Mouse (Mus musculus) testis, adult 2 months (tissue): ENCODE data around the gene Cpsf4. TPM values are rescaled to one million over a fixed set of nuclear protein-coding genes. Genes with fewer than 3 reads are reported as not detected.
"Not testable (repeated sequence)": the region's sequence is repeated elsewhere in the genome, so short reads cannot be mapped to it uniquely, and the experiment has no call there.

ENCODE experiments used
- H3K27ac ChIP-seq: fragments of 200-500 bp; 2 replicates; pipeline ENCODE4 v1.5.1; 2012; ENCODE audit warnings: low read depth, low read length; ENCODE audit not compliant: control insufficient read depth, insufficient read depth
- H3K27me3 ChIP-seq: fragments of 200-500 bp; 2 replicates; pipeline ENCODE4 v1.6.1; 2012; ENCODE audit warnings: mild to moderate bottlenecking, low read length, moderate library complexity; ENCODE audit not compliant: control insufficient read depth, insufficient read depth
- H3K36me3 ChIP-seq: fragments of 200-500 bp; 2 replicates; pipeline ENCODE4 v1.6.1; 2012; ENCODE audit warnings: mild to moderate bottlenecking, low read length; ENCODE audit not compliant: control insufficient read depth, insufficient read depth
- H3K4me1 ChIP-seq: fragments of 200-500 bp; 2 replicates; pipeline ENCODE4 v1.6.1; 2012; ENCODE audit warnings: low read length; ENCODE audit not compliant: control insufficient read depth, insufficient read depth
- H3K4me3 ChIP-seq: fragments of 200-500 bp; 2 replicates; pipeline ENCODE4 v1.5.1; 2012; ENCODE audit warnings: low read depth, mild to moderate bottlenecking, low read length, moderate library complexity, mixed read lengths; ENCODE audit not compliant: control insufficient read depth
- CTCF ChIP-seq: fragments of 200-500 bp; IDR thresholded peaks from 2 replicates; pipeline ENCODE4 v1.5.1; 2012; ENCODE audit warnings: low read depth, mild to moderate bottlenecking, inconsistent platforms, low read length, moderate library complexity; ENCODE audit not compliant: control insufficient read depth, insufficient read depth, insufficient replicate concordance
- POLR2A ChIP-seq: fragments of 200-500 bp; IDR thresholded peaks from 2 replicates; pipeline ENCODE4 v1.6.1; 2012; ENCODE audit warnings: low read depth, mild to moderate bottlenecking, inconsistent platforms, low read length, moderate library complexity; ENCODE audit not compliant: control insufficient read depth
- polyA plus RNA-seq: library from polyadenylated mRNA; depleted of rRNA; stranded (reverse); fragments of >200 nt; gene quantifications from 2 replicates; pipeline ENCODE4 v1.2.3, GENCODE M21; 2012

Cpsf4 gene
- polyA plus RNA-seq, 1 experiment: 23.0 TPM

DNA sequence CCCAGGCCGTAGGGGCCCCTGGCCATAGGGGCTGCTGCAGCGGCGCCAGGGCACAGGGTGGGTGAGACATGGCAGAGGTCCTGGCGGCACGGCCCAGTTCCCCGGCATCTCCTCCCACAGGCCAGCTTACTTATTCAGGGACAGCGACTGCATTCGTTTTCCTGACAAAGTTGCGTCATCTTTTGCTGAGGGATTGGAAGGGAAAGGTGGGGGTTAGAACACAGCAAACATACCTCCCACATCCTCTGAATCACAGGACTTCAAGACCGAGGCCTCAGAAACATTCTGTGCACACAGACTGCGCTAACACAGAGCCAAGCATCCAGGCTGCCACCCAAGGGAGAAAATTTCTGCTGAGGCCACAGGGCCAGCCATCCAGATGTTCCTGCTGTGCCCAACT, 36.8 kb upstream of the Cpsf4 start:
- peaks cover 5% of the 10 kb centered on the region for H3K4me1 ChIP-seq
- TF ChIP-seq CTCF (no peak), POLR2A (no peak)
- no peak overlapping the region for H3K4me3 ChIP-seq
- H3K36me3 ChIP-seq: peaks cover 8% of the 10 kb centered on the region
- no peaks in the 10 kb centered on the region for H3K27me3 ChIP-seq
- H3K27ac ChIP-seq: no peak overlapping the region; the same call in 1 of the 2 replicates

DNA sequence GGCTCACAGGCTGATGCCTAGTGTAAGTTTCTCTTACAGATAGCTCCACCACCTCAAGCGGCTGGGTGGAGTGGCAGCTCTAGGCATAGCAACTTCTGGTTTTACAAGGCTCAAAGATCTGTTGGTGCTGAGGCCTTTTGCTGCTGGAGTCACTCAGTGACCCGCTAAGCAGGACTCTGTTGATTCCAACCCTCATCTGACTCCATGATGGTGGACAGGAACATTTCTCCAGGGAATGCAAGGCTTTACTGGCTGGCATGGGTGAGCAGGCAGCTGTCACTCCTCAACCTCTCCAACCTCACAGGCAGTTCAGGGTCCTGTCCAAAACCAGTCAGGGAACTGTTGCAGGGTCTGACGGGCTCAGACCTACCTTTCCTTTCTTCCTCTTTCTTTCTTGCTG, 36.0 kb upstream of the Cpsf4 start:
- Histone ChIP-seq H3K4me3 (no peak overlapping the region), H3K36me3 (peaks cover 8% of the 10 kb centered on the region), H3K27me3 (no peaks in the 10 kb centered on the region), H3K4me1 (peaks cover 5% of the 10 kb centered on the region), H3K27ac (no peak overlapping the region)
- TF ChIP-seq CTCF: no peak
- TF ChIP-seq POLR2A: no peak

DNA sequence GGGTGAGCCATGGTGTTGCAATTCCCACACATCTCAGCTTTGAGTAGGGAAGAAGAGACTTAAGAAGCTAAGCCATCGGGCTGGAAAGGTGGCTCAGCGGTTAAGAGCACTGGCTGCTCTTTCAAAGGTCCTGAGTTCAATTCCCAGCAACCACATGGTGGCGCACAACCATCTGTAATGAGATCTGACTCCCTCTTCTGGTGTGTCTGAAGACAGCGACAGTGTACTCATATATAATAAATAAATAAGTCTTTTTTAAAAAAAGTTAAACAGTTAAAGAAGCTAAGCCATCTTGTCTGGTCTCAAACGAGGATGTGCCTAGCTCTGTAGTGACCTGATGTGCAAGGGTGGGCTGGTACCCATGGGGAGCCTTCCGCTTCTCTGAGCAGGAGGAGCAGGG, 33.7 kb upstream of the Cpsf4 start:
- not testable (repeated sequence) for H3K36me3 ChIP-seq, H3K4me3 ChIP-seq, H3K4me1 ChIP-seq

DNA sequence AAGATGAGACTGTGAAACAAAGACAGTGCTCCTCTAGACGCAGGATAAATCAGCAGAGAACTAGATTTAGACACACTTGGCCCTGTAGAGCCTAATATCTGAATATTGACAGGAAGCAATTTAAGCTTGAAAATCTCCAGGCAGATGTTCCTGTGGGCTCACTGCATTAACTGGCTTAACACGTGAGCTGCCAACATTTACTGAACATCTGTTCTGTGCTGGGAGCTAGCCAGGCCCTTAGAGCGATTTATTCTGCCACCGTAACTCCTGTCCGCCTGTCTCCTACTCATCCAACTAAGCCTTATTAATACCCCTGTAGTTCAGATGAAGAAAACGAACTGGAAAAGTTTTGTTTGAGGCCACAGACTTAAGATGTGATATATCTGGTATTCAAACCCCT, 28.2 kb upstream of the Cpsf4 start:
- TF ChIP-seq POLR2A (no peak), CTCF (no peak)
- peaks cover 5% of the 10 kb centered on the region for H3K36me3 ChIP-seq
- no peaks in the 10 kb centered on the region for H3K27me3 ChIP-seq
- no peaks in the 10 kb centered on the region for H3K4me1 ChIP-seq
- H3K27ac ChIP-seq: peak overlapping the region; percentile 5
- peak overlapping the region; percentile 100 for H3K4me3 ChIP-seq

More for the DNA sequence above, 33.7 kb upstream of the Cpsf4 start:
- not testable (repeated sequence) for H3K27me3 ChIP-seq, H3K27ac ChIP-seq

DNA sequence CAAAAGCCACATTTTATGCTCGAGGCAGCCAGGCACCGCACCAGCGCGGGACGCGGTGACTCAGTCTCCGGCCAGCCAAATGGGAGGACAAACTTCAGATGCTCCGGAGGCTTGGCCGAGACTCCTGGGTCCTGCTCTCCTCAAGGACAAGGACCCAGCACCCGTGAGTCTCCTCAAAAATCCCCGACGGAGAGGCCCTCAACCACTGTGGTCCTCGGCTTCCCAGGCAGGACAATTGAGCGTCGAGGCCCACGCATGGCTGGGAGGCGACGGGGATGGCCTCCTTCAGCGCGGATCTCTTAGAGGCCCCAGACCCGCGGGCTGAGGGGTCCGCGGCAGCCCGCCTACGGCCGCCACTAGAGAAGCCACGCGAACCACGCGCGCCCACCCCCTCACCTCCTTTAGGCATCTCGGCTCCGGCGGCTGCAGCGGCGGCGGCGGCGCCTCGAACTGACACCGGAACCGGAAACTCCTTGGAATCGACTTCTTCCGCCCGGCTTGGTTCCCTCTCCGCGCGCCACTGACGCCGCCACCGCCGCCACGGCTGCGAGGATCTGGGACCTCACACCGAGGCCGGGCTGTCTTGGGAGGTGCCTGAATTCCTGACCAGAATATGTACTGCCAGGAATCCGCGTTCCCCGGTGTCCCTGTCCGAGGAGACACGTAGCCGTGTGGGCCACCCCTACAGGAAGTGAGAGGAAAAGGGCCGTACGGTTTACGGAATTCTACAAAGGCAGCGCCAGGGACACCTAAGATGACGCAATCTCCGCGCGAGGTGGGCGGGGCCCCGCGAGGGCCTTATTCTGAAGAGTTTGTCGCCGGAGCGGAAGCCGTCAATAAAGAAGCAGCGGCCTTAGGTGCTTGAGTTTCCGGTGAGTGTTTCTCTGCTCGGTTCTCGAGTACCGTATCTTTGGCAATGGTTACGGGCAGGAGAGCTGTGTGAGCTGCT, 27.2 kb upstream of the Cpsf4 start, which contains the start of the genes Pdap1 and Bud31:
TSS of gene Pdap1 (minus strand) at position 668 of the 949 bp plus-strand sequence.
TSS of gene Bud31 (plus strand) at position 792 of the 949 bp plus-strand sequence.
- TF ChIP-seq CTCF: no peak
- peak; percentile 61 for TF ChIP-seq POLR2A
- peak within 1 kb of the TSS; percentile 100 for H3K27ac ChIP-seq
- peak within 1 kb of the TSS; percentile 100 for H3K4me3 ChIP-seq
- H3K4me1 ChIP-seq: no peaks in the 10 kb centered on the region
- no peaks in the 10 kb centered on the region for H3K27me3 ChIP-seq
- peaks cover 3% of the 10 kb centered on the region for H3K36me3 ChIP-seq

DNA sequence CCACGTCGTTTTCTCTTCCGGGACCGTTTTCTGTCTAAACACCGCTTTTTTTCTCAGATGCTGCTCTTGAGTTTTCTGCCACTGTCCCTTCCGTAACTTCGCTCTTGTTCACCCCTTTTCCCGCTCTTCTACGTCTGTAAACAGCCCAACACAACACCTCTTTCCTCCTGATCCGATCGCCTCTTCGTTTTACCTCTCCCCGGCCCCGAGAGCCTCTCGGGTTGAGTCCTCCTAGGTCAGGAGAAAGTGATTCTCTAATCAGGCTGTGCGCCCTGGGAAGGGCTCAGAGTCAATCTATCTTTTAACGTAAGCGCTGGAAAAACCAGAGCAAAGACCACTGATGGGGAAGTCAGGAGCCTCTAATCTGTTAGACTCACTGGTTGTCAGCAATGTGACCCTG, 26.4 kb upstream of the Cpsf4 start:
- H3K36me3 ChIP-seq: peaks cover 3% of the 10 kb centered on the region
- H3K27ac ChIP-seq: peak overlapping the region; percentile 100
- H3K27me3 ChIP-seq: no peaks in the 10 kb centered on the region
- peak overlapping the region; percentile 100 for H3K4me3 ChIP-seq
- TF ChIP-seq CTCF: no peak
- TF ChIP-seq POLR2A: no peak
- H3K4me1 ChIP-seq: no peaks in the 10 kb centered on the region

DNA sequence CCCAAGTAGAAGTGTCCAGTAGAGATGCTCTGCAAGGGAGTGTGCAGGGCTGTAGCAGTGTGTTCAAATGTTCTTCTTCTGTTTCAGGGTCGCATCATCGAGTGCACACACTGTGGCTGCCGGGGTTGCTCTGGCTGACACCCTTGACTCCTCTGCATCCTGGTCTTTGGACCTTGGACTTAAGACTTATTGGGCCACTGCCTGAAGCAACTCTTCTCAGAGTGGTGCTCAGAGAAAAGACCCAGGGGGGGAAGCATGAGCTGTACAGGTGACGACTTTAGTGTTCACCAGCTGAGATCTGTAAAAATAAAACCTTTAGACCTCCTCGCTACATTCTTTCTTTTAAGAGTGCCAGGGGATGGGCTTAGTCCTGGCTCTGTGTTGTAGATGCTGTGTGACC, 19.3 kb upstream of the Cpsf4 start:
- no peaks in the 10 kb centered on the region for H3K4me1 ChIP-seq
- H3K4me3 ChIP-seq: no peak overlapping the region
- no peak for TF ChIP-seq CTCF
- TF ChIP-seq POLR2A: no peak
- no peaks in the 10 kb centered on the region for H3K27me3 ChIP-seq
- no peak overlapping the region for H3K27ac ChIP-seq
- peaks cover 1% of the 10 kb centered on the region for H3K36me3 ChIP-seq
